ENCODE assay signal across 10 mouse cellular contexts in the genomic region with DNA sequence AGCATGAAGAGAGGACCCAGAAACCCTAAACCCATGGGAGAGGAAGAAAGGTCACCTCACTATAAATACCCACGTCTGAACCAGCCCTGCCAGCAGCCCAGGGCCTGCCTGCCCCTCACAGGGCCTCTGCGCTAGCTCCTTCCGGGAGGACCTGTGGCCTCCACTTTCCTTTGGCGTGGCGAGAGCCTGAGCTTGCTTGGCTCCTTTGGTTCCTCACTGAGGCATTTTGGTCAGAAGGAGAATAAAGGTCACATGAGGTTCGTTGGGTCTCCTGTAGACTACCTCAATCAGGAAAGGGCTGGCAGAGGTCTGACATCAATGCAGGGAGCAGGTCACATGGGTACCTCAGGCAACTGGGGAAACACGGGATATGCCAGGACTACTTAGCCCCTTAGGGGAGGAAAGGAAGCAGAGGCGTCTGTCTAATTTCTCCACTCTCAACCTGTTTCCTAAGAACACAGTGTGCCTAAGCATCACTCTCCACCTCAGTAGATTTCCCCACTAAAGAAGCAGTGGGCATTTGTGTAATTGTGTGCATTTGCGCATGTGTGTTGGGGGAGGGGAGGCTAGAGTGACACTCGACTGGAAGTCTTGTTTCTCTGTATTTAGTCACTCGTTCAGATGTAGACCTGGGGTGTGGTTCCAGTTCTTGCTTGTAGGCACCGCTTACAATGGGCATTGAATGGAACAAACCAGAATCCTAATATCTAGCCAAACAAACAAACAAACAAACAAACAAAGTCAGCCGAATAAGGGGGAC. TPM values are rescaled to one million over a fixed set of nuclear protein-coding genes. Genes with fewer than 3 reads are reported as not detected.
DNase-seq lines count a peak whose midpoint lies in the region; ATAC-seq and TF ChIP-seq lines count a peak whose summit lies in the region.
"Had no signal": no experiment of that assay in that cellular context is flagged by ENCODE, and none has a peak within 500 bp of the region (broad histone marks: within the 10 kb centered on the region; RNA-seq: fewer than 3 reads in every experiment).

No protein-coding gene starts in this region.

- H3K4me3 ChIP-seq in lung, embryonic 14.5 days (ENCODE audit: low read depth, low read length) = no peak overlapping the region
- peak overlapping the region; percentile 6 for H3K4me3 ChIP-seq in heart, embryonic 12.5 days
- H3K4me3 ChIP-seq: liver, embryonic 13.5 days had no signal

- no peak for ATAC-seq in lung, embryonic 14.5 days (ENCODE audit: insufficient read depth)
- ATAC-seq in heart, embryonic 12.5 days (ENCODE audit: insufficient number of reproducible peaks, low FRiP score) = no peak
- peak; percentile 62 for ATAC-seq in monocyte, adult 5-6 weeks (replicated peaks; ENCODE audit: insufficient number of reproducible peaks, low FRiP score, low TSS enrichment, poor library complexity, severe bottlenecking)

- WGBS in lung, embryonic 14.5 days = 62% methylated on average over 13 of the region's 13 CpGs
- WGBS in heart, embryonic 12.5 days = 40% methylated on average over 13 of the region's 13 CpGs

- no peak for TF ChIP-seq CTCF in lung, embryonic 14.5 days (IDR thresholded peaks at IDR 0.05; ENCODE audit: low read depth)

- H3K36me3 ChIP-seq in lung, embryonic 14.5 days (ENCODE audit: insufficient read depth) = no peaks in the 10 kb centered on the region
- peaks cover 29% of the 10 kb centered on the region for H3K36me3 ChIP-seq in heart, embryonic 12.5 days
- H3K36me3 ChIP-seq: liver, embryonic 13.5 days had no signal

- H3K4me1 ChIP-seq in lung, embryonic 14.5 days (ENCODE audit: insufficient read depth) = peaks cover 25% of the 10 kb centered on the region
- H3K4me1 ChIP-seq in heart, embryonic 12.5 days (replicated peaks) = peaks cover 64% of the 10 kb centered on the region

- H3K9ac ChIP-seq in lung, embryonic 14.5 days = no peak overlapping the region
- H3K9ac ChIP-seq in heart, embryonic 12.5 days = peak overlapping the region; percentile 53
- H3K9ac ChIP-seq: liver, embryonic 13.5 days had no signal

- H3K27me3 ChIP-seq in lung, embryonic 14.5 days (ENCODE audit: insufficient read depth, low read length) = no peaks in the 10 kb centered on the region
- H3K27me3 ChIP-seq in heart, embryonic 12.5 days (replicated peaks) = no peaks in the 10 kb centered on the region
- H3K27me3 ChIP-seq: liver, embryonic 13.5 days had no signal

- peak overlapping the region; percentile 63 for H3K27ac ChIP-seq in lung, embryonic 14.5 days (ENCODE audit: low read depth)
- peak overlapping the region; percentile 60 for H3K27ac ChIP-seq in heart, embryonic 12.5 days (ENCODE audit: poor library complexity, severe bottlenecking)

- H3K9me3 ChIP-seq in lung, embryonic 14.5 days (ENCODE audit: low read depth, low read length) = no peaks in the 10 kb centered on the region
- no peaks in the 10 kb centered on the region for H3K9me3 ChIP-seq in heart, embryonic 12.5 days (replicated peaks)
- H3K9me3 ChIP-seq: liver, embryonic 13.5 days had no signal

- no peak overlapping the region for H3K4me2 ChIP-seq in lung, embryonic 14.5 days
- H3K4me2 ChIP-seq in heart, embryonic 12.5 days = peak overlapping the region; percentile 55
- H3K4me2 ChIP-seq: liver, embryonic 13.5 days had no signal

- DNase-seq in lung, embryonic 14.5 days = no peak
- DNase-seq in lung, postnatal 14 days = no peak
- DNase-seq in ZHBTc4 (ENCODE audit: low read depth, low spot score) = peak; percentile 79
- DNase-seq in retina, embryonic 14.5 days (ENCODE audit: low spot score) = no peak
- no peak for DNase-seq in Muller cell, postnatal 12 days (ENCODE audit: inconsistent ontology term)
- no peak for DNase-seq in layer of hippocampus, postnatal 14 days (ENCODE audit: low spot score in 2 of 2)
- DNase-seq: liver, embryonic 13.5 days had no signal

RNA-seq across cellular contexts. Expression of a gene that starts 5.6 kb away (rescaled TPM):
- polyA plus RNA-seq in lung, embryonic 14.5 days (2014; fragmentation: Nextera tagmentation; extraction: Ambion mirVana) = 1.3 and 5.6 TPM in 2 replicates
- 199 and 207 TPM in 2 replicates for polyA plus RNA-seq in heart, embryonic 12.5 days (2016; fragmentation: Nextera tagmentation; extraction: Ambion mirVana)
- 0.39 TPM in 1 of 3 replicates, not detected in the others for total RNA-seq in monocyte, adult 5-6 weeks (2017)
- total RNA-seq in layer of hippocampus, postnatal 14 days (2021) = under 1 TPM; 0.30 to 0.45 TPM

RNA-seq across cellular contexts. Expression of a gene that starts 17.4 kb away (rescaled TPM):
- polyA plus RNA-seq in lung, embryonic 14.5 days (2014; fragmentation: Nextera tagmentation; extraction: Ambion mirVana) = 75.2 and 77.9 TPM in 2 replicates
- polyA plus RNA-seq in heart, embryonic 12.5 days (2016; fragmentation: Nextera tagmentation; extraction: Ambion mirVana) = 43.6 and 45.4 TPM in 2 replicates
- total RNA-seq in monocyte, adult 5-6 weeks (2017) = 106 to 120 TPM (median 118 TPM) in 3 replicates
- total RNA-seq in layer of hippocampus, postnatal 14 days (2021) = 10 to 100 TPM; 10.7 to 11.2 TPM

RNA-seq across cellular contexts. Expression of a gene that starts 17.5 kb away (rescaled TPM):
- polyA plus RNA-seq in lung, embryonic 14.5 days (2014; fragmentation: Nextera tagmentation; extraction: Ambion mirVana) = 30.3 and 30.5 TPM in 2 replicates
- 13.7 and 14.0 TPM in 2 replicates for polyA plus RNA-seq in heart, embryonic 12.5 days (2016; fragmentation: Nextera tagmentation; extraction: Ambion mirVana)
- total RNA-seq in monocyte, adult 5-6 weeks (2017) = 23.0 to 41.0 TPM (median 25.3 TPM) in 3 replicates
- 10 to 100 TPM; 30.3 to 42.0 TPM for total RNA-seq in layer of hippocampus, postnatal 14 days (2021)

RNA-seq across cellular contexts. Expression of a gene that starts 24.2 kb away (rescaled TPM):
- polyA plus RNA-seq in lung, embryonic 14.5 days (2014; fragmentation: Nextera tagmentation; extraction: Ambion mirVana) = 1.5 and 1.9 TPM in 2 replicates
- 4.5 and 5.7 TPM in 2 replicates for polyA plus RNA-seq in heart, embryonic 12.5 days (2016; fragmentation: Nextera tagmentation; extraction: Ambion mirVana)
- 5.9 TPM in 1 of 3 replicates, not detected in the others for total RNA-seq in monocyte, adult 5-6 weeks (2017)
- total RNA-seq in layer of hippocampus, postnatal 14 days (2021) = under 1 TPM in 1 of 2 experiments, not detected in 1; 0.79 TPM

RNA-seq across cellular contexts. Expression of a gene that starts 27.5 kb away (rescaled TPM):
- 1.4 and 1.5 TPM in 2 replicates for polyA plus RNA-seq in lung, embryonic 14.5 days (2014; fragmentation: Nextera tagmentation; extraction: Ambion mirVana)
- 0.09 and 0.36 TPM in 2 replicates for polyA plus RNA-seq in heart, embryonic 12.5 days (2016; fragmentation: Nextera tagmentation; extraction: Ambion mirVana)
- 0.95 to 2.9 TPM (median 2.3 TPM) in 3 replicates for total RNA-seq in monocyte, adult 5-6 weeks (2017)
- 1 to 10 TPM in 1 of 2 experiments, under 1 TPM in 1; 0.36 to 1.0 TPM for total RNA-seq in layer of hippocampus, postnatal 14 days (2021)
- total RNA-seq: gastrocnemius, postnatal 4 days had no signal
